Mouse (Mus musculus): Measurements from ENCODE around the gene Parp2. TPM values are rescaled to one million over a fixed set of nuclear protein-coding genes. Genes with fewer than 3 reads are reported as not detected.

Gene Parp2
- 26.5 TPM for polyA plus RNA-seq (2015; fragmentation: Illumina TruSeq; extraction: RNeasy Lipid Tissue Mini Kit (QIAGEN cat#74804); ENCODE audit: low read depth, low replicate concordance)

GRCm38 (mm10) chr14:50807487-50808072 lies at the start of gene Parp2, which contains the start of gene Ccnb1ip1:
TSS of gene Parp2 (plus strand) at chr14:50807841.
TSS of gene Ccnb1ip1 (minus strand) at chr14:50807732.

DNA sequence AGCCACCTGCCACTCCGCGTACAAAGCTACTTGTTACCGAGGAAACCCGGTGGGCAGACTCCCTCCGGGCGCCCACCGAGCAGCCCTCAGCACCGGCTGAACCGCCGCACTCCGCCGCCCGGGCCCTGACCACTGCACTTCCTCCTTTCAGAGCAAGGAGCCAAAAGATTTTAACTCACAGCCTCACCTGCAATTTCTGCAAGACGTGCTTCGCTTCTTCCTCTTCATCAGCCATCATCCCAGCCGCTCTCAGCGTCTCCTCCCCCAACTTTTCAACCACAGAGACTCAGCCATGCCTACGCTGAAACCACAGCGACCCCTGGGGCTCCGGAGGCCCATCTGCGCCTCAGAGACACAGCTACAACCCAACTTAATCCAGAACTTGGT lies 22.4 kb upstream of the Parp2 start, which contains the start of gene Ttc5:
Gene Ttc5, minus strand, starts transcription at position 269 of the 387 bp plus-strand sequence.

GRCm38 (mm10) chr14:50869889-50870804 lies 62.5 kb downstream of the Parp2 start, which contains the start of gene Tep1:
TSS of gene Tep1 (minus strand) at chr14:50870560.

Other genes with a start within 250 kb of the Parp2 start
- not detected for gene Olfr744, start 193.0 kb upstream of the Parp2 start, polyA plus RNA-seq (2015; fragmentation: Illumina TruSeq; extraction: RNeasy Lipid Tissue Mini Kit (QIAGEN cat#74804); ENCODE audit: low read depth, low replicate concordance)
- not detected for gene Olfr745, start 168.5 kb upstream of the Parp2 start, polyA plus RNA-seq (2015; fragmentation: Illumina TruSeq; extraction: RNeasy Lipid Tissue Mini Kit (QIAGEN cat#74804); ENCODE audit: low read depth, low replicate concordance)
- not detected for gene Olfr746, start 160.8 kb upstream of the Parp2 start, polyA plus RNA-seq (2015; fragmentation: Illumina TruSeq; extraction: RNeasy Lipid Tissue Mini Kit (QIAGEN cat#74804); ENCODE audit: low read depth, low replicate concordance)
- not detected for gene Olfr747, start 114.6 kb upstream of the Parp2 start, polyA plus RNA-seq (2015; fragmentation: Illumina TruSeq; extraction: RNeasy Lipid Tissue Mini Kit (QIAGEN cat#74804); ENCODE audit: low read depth, low replicate concordance)
- not detected for gene Olfr748, start 100.5 kb upstream of the Parp2 start, polyA plus RNA-seq (2015; fragmentation: Illumina TruSeq; extraction: RNeasy Lipid Tissue Mini Kit (QIAGEN cat#74804); ENCODE audit: low read depth, low replicate concordance)
- gene Olfr749, start 62.7 kb upstream of the Parp2 start, polyA plus RNA-seq (2015; fragmentation: Illumina TruSeq; extraction: RNeasy Lipid Tissue Mini Kit (QIAGEN cat#74804); ENCODE audit: low read depth, low replicate concordance) = not detected
- gene Ttc5, start 22.3 kb upstream of the Parp2 start, polyA plus RNA-seq (2015; fragmentation: Illumina TruSeq; extraction: RNeasy Lipid Tissue Mini Kit (QIAGEN cat#74804); ENCODE audit: low read depth, low replicate concordance) = 57.8 TPM
- not detected for gene Ccnb1ip1, start 109 bp upstream of the Parp2 start, polyA plus RNA-seq (2015; fragmentation: Illumina TruSeq; extraction: RNeasy Lipid Tissue Mini Kit (QIAGEN cat#74804); ENCODE audit: low read depth, low replicate concordance)
- gene Tep1, start 62.7 kb downstream of the Parp2 start, polyA plus RNA-seq (2015; fragmentation: Illumina TruSeq; extraction: RNeasy Lipid Tissue Mini Kit (QIAGEN cat#74804); ENCODE audit: low read depth, low replicate concordance) = 7.2 TPM
- gene Klhl33, start 89.7 kb downstream of the Parp2 start, polyA plus RNA-seq (2015; fragmentation: Illumina TruSeq; extraction: RNeasy Lipid Tissue Mini Kit (QIAGEN cat#74804); ENCODE audit: low read depth, low replicate concordance) = 4.0 TPM
- gene Osgep, start 117.1 kb downstream of the Parp2 start, polyA plus RNA-seq (2015; fragmentation: Illumina TruSeq; extraction: RNeasy Lipid Tissue Mini Kit (QIAGEN cat#74804); ENCODE audit: low read depth, low replicate concordance) = 56.7 TPM
- gene Apex1, start 117.1 kb downstream of the Parp2 start, polyA plus RNA-seq (2015; fragmentation: Illumina TruSeq; extraction: RNeasy Lipid Tissue Mini Kit (QIAGEN cat#74804); ENCODE audit: low read depth, low replicate concordance) = 67.7 TPM
- 131 TPM for gene Pip4p1, start 123.0 kb downstream of the Parp2 start, polyA plus RNA-seq (2015; fragmentation: Illumina TruSeq; extraction: RNeasy Lipid Tissue Mini Kit (QIAGEN cat#74804); ENCODE audit: low read depth, low replicate concordance)
- gene Pnp, start 123.2 kb downstream of the Parp2 start, polyA plus RNA-seq (2015; fragmentation: Illumina TruSeq; extraction: RNeasy Lipid Tissue Mini Kit (QIAGEN cat#74804); ENCODE audit: low read depth, low replicate concordance) = 18.9 TPM
- gene Gm49342, start 136.7 kb downstream of the Parp2 start, polyA plus RNA-seq (2015; fragmentation: Illumina TruSeq; extraction: RNeasy Lipid Tissue Mini Kit (QIAGEN cat#74804); ENCODE audit: low read depth, low replicate concordance) = 29.9 TPM
- 1.4 TPM for gene Pnp2, start 148.2 kb downstream of the Parp2 start, polyA plus RNA-seq (2015; fragmentation: Illumina TruSeq; extraction: RNeasy Lipid Tissue Mini Kit (QIAGEN cat#74804); ENCODE audit: low read depth, low replicate concordance)
- gene Rnase10, start 199.9 kb downstream of the Parp2 start, polyA plus RNA-seq (2015; fragmentation: Illumina TruSeq; extraction: RNeasy Lipid Tissue Mini Kit (QIAGEN cat#74804); ENCODE audit: low read depth, low replicate concordance) = not detected
- not detected for gene Rnase9, start 234.0 kb downstream of the Parp2 start, polyA plus RNA-seq (2015; fragmentation: Illumina TruSeq; extraction: RNeasy Lipid Tissue Mini Kit (QIAGEN cat#74804); ENCODE audit: low read depth, low replicate concordance)
- gene Rnase11, start 242.3 kb downstream of the Parp2 start, polyA plus RNA-seq (2015; fragmentation: Illumina TruSeq; extraction: RNeasy Lipid Tissue Mini Kit (QIAGEN cat#74804); ENCODE audit: low read depth, low replicate concordance) = not detected
- not detected for gene Rnase12, start 249.8 kb downstream of the Parp2 start, polyA plus RNA-seq (2015; fragmentation: Illumina TruSeq; extraction: RNeasy Lipid Tissue Mini Kit (QIAGEN cat#74804); ENCODE audit: low read depth, low replicate concordance)